Mouse (Mus musculus): ENCODE results near the gene Grhl3.
A peak's percentile ranks its signal among the peaks of the same experiment; 100 is the strongest.

Gene Grhl3

GRCm38 (mm10) chr4:135573251-135573808 lies at the start of gene Grhl3:
Grhl3 (minus strand) TSS chr4:135573630.
- DNase-seq (ENCODE audit: low read depth, low spot score), result peak; percentile 92

- DNase-seq (ENCODE audit: low read depth, low spot score), result no peak
These were observed 48.9 kb upstream of the Grhl3 start for GRCm38 (mm10) chr4:135622290-135622689.

DNA sequence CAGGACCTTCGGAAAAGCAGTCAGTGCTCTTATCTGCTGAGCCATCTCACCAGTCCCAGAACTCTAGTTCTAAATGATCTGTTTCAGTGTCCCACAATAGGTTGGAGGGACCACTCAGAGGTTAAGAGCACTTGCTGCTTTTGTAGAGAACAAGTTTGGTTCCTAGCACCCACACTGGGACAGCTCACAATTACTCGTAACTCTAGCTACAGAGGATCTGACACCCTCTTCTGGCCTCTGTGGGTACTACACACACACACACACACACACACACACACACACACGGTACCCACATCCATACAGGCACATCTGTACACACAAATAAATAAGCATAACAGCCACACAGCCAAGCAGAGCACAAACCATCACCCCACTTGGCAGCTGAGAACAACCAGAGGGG lies 47.0 kb upstream of the Grhl3 start:
- peak; percentile 50 for DNase-seq (ENCODE audit: low read depth, low spot score)

- peak; percentile 79 for DNase-seq (ENCODE audit: low read depth, low spot score)
These were observed 44.5 kb upstream of the Grhl3 start for GRCm38 (mm10) chr4:135617783-135618470.

GRCm38 (mm10) chr4:135617038-135617437 lies 43.6 kb upstream of the Grhl3 start:
- DNase-seq (ENCODE audit: low read depth, low spot score), result no peak

DNA sequence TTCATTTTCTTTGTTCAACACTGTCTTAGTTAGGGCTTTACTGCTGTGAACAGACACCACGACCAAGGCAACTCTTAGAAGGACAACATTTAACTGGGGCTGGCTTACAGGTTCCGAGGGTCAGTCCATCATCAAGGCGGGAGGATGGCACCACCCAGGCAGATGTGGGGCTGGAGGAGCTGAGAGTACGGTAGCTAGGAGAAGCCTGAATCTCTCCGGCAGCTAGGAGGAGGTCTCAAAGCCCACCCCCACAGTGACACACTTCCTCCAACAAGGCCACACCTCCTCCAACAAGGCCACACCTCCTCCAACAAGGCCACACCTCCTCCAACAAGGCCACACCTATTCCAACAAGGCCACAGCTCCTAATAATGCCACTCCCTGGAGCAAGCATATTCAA lies 41.9 kb upstream of the Grhl3 start:
- peak; percentile 80 for DNase-seq (ENCODE audit: low read depth, low spot score)

DNA sequence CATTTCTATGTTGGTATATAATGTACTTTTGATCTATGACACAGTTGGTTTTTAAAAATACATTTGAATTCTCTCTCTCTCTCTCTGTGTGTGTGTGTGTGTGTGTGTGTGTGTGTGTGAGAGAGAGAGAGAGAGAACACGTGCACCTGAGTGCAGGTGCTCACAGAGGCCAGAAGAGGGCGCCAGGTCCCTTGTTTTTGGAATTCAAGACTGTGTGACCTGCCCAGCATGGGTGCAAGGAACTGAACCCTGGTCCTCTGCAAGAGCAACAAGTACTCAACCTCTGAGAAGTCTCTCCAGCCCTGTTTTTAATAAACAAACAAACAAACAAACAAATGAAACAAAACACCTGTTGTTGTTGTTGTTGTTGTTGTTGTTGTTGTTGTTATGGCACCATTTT lies 36.6 kb upstream of the Grhl3 start:
- peak; percentile 42 for DNase-seq (ENCODE audit: low read depth, low spot score)

DNA sequence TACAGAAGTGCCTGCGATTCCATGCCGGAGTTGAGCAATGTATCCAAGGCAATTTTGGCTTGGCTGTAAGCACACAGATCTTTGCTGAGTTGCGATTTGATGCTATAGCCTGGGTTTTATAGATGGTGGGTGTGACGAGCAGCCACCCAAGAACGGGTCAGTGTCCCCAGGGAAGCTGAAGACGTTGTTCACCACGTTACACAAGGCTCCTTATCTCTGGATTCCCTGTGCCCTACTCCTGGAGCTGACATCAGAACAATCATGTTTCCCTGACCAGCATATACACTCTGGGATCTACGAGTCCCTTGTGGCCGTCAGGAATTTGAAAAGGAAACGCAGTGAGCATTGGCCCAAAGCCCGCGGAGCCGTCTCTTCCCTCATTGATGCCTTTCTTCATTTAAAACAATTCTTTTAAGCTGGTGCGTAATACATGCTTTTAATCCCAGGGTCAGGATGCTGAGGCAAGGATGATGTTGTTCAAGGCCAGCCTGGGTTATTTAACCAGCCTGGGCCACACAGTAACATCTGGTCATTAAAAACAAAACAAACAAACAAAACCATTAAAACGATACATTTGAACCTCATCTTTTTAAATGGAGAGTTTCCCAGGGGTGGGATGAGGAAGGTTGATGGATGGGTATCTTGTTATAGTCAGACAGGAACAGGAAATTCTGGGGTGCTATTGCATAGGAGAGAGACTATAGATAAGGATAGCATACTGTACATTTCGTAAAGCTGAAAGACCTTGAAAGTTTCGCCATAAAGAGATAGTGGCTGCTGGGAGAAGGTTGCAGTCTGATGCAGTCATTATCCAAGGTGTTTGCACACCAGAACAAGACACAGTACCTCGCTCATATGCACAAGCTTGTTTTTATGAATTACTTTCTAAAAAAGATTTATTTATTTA lies 34.8 kb upstream of the Grhl3 start:
- no peak for DNase-seq (ENCODE audit: low read depth, low spot score)

- DNase-seq (ENCODE audit: low read depth, low spot score), result no peak
These were observed 32.8 kb upstream of the Grhl3 start for GRCm38 (mm10) chr4:135606271-135606670.

- no peak for DNase-seq (ENCODE audit: low read depth, low spot score)
These were observed 28.1 kb upstream of the Grhl3 start for GRCm38 (mm10) chr4:135601530-135601929.

GRCm38 (mm10) chr4:135599497-135600182 lies 26.2 kb upstream of the Grhl3 start:
- peak; percentile 90 for DNase-seq (ENCODE audit: low read depth, low spot score)

GRCm38 (mm10) chr4:135598998-135599397 lies 25.6 kb upstream of the Grhl3 start:
- no peak for DNase-seq (ENCODE audit: low read depth, low spot score)

DNA sequence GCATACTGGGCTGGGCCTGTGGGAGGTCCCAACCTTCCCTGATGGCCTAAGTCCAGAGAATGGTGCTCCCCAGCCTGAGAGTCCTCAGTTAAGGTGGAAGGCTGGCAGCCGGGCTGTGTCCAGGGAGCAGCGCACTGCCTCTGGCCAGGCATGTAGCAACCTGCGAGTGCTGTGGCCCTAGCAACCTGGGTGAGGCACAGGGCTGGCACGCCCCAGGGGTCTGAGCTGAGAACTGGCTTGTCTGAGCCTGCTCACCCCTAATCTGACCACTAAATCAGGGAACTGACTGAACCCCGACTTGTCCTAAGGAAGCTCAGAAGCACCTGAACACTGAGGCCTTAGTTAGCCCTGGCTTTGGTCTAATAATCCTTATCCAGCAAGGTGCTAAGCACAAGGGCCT lies 24.1 kb upstream of the Grhl3 start:
- DNase-seq (ENCODE audit: low read depth, low spot score), result no peak

- DNase-seq (ENCODE audit: low read depth, low spot score), result peak; percentile 44
These were observed 22.5 kb upstream of the Grhl3 start for GRCm38 (mm10) chr4:135595943-135596342.

GRCm38 (mm10) chr4:135591610-135592304 lies 18.3 kb upstream of the Grhl3 start:
- peak; percentile 56 for DNase-seq (ENCODE audit: low read depth, low spot score)

DNA sequence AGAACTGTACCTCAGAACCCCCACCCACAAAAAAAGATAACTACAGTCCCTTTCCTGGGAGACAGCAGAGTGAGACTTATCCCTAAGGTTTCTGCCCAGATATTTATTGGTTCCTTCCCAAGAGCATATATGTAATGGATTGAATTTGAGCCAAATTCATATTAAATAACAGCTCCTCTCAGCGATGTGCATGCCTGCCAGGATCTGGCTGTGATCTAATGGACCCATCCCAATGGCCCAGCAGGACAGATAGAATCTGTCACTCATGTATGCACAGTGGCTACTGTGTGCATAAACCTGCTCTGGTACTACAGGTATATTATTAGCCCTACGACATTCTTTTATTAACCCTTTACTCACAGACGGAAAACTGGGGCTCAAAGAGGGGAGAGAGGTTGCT lies 17.7 kb upstream of the Grhl3 start:
- no peak for DNase-seq (ENCODE audit: low read depth, low spot score)

GRCm38 (mm10) chr4:135584838-135585237 lies 11.4 kb upstream of the Grhl3 start:
- no peak for DNase-seq (ENCODE audit: low read depth, low spot score)

DNA sequence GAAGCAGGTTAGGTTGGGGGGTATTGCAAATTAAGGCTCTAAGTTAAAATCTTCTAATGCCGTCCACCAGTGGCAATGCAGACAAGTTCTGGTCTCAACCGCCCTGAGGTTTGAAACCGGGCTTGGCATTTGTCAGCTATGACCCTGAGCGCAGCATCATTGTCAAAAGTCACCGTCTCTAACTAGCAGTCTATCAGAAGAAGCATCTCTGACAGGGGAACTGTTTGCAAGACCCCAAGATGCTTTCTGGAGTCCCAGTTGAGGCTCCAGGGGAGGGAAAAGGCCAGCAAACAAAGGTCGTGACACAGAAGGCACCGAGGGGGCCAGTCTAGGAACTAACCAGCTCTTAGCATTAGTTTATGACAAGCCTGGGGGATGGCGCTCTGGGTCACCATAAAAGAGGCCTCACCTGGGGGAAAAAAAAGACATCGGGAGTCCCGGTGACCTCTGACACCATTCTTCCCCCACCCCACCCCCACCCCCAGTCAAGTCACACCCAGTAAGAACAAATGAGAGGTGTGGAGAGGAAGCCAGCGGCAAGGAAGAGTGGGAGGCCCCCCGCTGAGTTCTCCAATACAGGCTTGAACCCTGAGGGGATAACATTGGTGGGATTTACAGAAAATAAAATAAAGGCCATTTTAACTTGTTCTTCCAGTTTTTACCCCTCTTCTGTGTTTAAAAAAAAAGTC lies 7.9 kb upstream of the Grhl3 start:
- DNase-seq (ENCODE audit: low read depth, low spot score), result peak; percentile 89

DNA sequence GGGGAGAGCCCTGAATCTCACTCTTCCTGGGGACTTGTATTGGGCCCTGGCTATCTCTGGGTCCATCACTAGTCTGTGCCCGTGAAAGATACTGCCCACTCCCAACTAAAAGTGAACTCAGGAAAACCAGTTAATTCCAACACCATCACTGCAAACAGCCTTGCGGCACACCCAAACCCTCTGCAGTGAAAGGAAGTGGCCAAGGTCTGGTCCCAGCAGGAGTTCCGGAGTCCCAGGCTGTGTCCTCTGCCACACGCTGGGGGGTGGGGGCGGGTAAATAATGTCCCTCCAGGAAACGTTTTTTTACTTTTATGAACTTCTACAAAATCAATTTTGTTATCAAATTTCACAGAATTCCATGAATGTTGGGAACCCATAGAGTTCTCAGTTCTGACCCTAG lies 6.3 kb upstream of the Grhl3 start:
- DNase-seq (ENCODE audit: low read depth, low spot score), result peak; percentile 47

DNA sequence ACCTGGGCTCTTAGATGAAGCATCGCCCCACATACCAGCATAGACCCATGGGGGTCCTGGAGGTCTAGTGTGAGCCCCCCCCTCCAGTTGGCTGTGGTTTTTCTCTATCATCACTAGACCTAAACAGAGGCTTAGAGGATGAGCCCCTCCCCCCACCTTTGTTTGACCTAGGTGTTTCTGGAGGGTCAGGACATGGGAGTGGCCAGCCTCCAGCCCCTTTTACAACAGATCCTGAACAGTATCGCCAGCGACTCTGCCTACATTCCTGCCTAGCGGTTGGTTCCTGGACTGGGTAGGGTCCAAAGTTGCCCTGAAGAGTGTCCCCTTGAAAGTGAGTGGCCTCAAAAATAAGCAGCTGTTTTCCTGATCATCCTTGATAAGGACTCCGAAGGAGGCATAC lies 5.1 kb upstream of the Grhl3 start:
- DNase-seq (ENCODE audit: low read depth, low spot score), result peak; percentile 68

Data from ZHBTc4 (cell line).